Mouse (Mus musculus) kidney, postnatal 10 days (tissue): ENCODE measurements around the gene Fkbp7.

ENCODE experiments used
- DNase-seq: peaks from one replicate; pipeline ENCODE4 v3.0.0; 2021; ENCODE audit warnings: mixed read lengths

Gene Fkbp7

DNA sequence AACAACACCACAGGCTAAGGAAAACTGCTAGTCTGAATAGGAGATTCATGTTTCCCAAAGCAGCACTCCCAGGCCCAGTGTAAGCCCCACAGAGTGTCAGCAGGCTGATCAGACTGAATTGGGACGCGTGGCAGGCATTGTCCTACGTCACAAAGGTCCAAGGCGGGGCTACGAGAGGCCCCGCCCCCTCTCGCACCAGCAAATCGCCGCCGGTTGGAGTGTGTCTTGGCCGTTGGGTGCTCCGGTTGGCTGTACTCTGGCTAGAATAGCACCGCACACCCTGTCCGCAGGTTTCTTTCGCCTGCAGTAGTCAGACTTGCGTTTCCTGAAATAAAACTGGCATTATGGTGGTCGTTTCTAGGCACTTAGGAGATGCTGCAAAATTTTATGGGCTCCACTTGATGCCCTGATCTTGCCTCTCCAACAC, at the start of gene Fkbp7:
TSS of gene Fkbp7 (minus strand) at position 151 of the 427 bp plus-strand sequence.
- DNase-seq = peak; percentile 95

DNA sequence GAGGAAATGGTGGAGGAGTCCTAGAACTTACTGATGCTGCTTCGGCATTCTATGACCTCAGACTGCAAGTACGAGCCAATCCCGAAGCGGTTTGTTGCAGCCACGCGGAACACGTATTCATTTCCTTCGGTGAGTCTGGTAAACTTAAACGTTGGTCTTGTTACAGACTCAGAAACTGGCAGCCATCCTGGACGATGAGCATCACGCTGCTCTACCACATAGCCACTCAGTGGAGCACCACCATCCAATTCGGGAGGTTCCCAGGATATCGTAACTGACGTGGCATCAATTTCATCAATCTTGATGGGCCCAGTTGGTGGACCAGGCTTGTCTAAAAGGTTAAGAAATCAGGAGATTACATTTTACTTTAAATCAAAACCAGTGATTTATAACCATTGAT, 46.7 kb upstream of the Fkbp7 start:
- DNase-seq = no peak

DNA sequence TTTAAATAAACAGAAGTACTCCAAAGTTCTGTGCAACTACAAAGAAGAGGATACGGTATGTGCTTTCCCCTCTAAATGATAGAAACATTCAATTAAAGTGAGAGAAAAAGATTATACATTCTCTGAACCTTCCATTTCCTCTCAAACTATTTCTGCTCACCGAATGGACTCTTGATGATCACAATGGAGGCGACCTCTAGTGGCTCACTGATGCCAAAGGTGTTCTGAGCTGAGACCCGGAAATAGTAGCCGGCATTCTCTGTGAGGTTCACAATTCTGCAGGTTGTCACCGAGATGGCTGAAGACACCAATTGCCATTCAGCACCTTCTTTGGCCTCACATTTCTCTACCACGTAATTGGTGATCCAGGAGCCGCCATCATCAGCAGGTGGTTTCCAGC, 42.1 kb upstream of the Fkbp7 start:
- no peak for DNase-seq

DNA sequence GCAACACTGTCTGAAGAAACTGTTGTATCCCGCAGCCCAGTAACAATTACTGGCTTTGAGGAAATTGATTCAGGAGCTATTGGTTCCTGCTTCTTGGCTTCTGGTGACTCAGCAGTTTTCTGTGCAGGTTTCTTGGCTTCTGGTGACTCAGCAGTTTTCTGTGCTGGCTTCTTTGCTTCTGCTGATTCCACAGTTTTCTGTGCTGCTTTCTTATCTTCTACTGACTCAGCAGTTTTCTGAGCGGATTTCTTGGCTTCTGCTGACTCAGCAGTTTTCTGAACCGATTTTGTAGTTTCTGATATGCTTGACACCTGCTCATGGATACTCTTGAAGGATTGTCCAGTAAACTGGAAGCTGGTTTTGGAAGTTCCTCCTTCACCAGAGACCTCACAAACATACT, 35.6 kb upstream of the Fkbp7 start:
- no peak for DNase-seq

- DNase-seq = no peak
Measured at GRCm38 (mm10) chr2:76705655-76706054, 32.7 kb upstream of the Fkbp7 start.

DNA sequence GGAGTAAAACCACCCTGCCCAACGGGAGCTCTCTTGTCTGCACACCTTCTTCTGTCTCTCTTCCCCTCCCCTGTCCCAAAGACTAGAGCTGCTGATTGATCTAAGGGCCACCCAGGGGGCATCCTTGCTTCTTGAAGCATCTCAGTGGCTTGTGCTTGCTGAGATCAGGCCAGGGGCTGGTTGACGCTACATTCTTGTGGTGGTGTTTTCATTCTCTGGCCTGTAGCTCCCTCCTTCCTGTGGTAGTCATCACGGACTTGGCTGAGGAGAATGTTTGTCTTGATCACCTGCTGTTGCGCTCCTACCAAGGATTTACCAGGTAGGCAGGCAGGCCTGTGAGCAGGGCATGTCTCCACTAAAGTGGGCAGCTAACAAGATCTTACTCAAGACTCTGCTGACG, 29.8 kb upstream of the Fkbp7 start:
- no peak for DNase-seq

DNA sequence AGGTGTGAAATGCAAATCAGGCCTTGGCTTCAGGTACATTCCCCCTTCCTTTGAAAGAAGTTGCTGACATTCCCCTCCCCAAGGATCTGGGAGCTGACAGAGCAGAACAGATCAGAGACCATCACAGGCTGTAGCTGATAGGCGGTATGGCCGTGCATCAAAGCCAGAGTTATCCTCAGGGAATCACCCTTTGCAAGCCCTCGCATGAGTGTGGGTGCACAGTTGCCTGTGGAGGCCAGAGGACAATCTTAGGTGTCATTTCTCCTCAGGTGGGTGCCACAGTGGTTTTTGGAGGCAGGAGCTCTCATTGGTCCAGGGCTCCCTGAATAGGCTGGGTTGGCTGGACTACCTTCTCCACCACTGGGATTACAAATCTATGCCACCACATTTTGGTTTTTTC, 29.3 kb upstream of the Fkbp7 start:
- no peak for DNase-seq

GRCm38 (mm10) chr2:76695290-76695689, 22.4 kb upstream of the Fkbp7 start:
- DNase-seq = no peak

DNA sequence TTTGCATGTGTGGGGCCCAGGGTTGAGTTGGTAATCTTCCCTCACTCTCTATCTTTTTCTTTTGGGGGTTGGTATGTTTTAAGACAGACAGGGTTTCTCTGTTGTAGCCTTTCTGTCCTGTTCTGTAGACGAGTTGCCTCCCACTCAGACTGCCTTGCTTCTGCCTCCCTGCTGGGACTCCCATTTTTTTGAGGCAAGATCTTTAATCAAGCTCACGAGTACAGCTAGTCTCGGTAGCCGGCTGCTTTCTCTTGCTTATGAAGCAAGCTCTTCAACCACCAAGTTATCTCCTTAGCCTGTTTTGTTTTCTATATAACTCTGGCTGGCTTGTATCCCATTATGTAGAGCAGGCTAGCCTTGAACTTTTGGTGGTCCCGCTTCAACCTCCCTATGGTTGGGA, 20.8 kb upstream of the Fkbp7 start:
- DNase-seq = no peak

DNA sequence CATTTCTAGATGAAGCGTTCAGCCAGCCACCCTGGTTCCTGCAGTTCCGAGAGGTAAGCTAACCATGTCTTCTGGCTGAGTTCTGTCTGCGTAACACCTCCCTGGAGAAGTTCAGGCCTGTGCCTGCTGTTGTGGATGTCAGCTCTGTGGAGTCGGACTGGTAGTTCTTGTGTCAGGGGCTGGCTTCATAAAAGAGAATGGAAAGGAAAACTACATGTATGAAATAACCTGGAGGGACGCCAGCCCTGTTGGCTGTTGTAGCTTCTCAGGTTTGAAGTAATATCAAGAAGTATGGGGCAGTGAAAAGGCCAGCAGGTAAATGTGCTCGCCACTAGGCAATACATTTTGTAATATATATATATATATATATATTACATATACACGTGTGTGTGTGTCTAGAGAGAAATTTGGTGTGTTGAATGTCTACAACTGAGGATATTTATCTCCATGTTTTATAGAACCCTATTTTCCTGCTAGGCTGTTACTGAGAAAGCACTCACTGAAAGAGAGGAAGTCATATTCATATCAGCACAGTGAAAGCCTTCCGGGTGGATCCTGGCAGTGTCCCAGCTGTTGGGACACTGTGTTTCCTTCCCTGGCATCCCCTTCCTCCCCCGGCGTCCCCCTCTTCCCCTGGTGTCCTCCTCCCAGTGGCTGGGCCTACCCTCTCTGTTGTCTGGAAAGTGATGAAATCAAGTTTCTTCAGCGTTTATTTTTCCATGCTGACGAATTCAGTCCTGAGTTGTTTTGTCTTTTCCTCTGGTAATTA, 17.7 kb upstream of the Fkbp7 start:
- peak; percentile 81 for DNase-seq

DNA sequence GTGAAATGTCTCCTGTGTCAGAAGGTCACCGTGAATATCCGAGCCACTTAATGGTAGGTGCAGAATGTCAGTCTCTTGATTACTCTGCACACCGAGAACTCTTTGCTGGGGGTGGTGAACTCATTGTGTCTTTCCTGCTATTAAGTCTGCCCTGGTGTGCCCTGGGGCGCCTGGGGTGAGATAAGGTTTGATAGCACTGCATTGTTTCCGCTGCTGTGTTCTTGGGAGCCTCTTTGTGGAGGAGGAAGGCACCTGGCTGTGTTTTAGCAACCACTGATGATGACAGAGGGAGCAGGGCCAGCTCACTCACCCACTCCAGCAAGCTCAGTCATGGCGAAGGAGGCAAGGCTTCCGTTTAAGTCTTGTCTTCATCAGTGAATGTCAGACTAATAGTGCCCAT, 15.2 kb upstream of the Fkbp7 start:
- DNase-seq = no peak

DNA sequence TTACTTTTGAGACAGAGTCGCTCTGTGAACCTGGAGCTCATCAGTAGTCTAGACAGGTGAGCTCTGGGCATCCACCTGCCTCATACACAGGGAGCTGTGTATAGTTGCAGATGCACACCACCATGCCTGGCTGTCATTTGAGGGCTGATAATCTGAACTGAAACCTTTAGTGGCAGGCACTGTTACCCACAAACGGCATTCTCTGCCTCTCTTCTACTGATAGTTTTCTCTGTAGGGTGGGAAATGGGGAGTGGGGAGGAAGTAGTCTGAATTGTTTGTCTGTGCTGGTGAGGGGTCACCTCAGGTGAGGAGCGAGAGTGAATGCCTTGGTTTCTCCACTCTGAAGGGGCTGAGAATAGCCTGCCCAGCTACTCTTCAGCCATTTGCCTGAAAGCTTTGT, 14.7 kb upstream of the Fkbp7 start:
- DNase-seq = no peak

DNA sequence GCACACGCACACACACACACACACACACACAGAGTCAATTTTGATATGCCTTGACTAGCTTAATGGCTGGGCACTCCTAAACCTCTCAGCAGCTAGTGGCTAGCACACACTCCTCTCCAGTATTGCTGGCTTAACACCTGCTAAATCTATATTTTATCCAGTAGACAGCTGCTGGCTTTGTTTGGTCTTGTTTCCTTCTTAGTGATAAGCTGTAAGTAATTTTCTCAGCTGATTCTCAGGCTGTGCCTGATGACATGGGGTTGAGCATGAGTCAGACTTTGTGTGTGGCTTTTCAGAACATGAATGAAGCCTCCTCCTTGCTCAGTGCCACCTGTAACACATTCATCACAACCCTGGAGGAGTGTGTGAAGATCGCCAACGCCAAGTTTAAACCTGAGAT, 14.1 kb upstream of the Fkbp7 start:
- no peak for DNase-seq

- no peak for DNase-seq
Measured at GRCm38 (mm10) chr2:76682301-76682700, 9.4 kb upstream of the Fkbp7 start.

DNA sequence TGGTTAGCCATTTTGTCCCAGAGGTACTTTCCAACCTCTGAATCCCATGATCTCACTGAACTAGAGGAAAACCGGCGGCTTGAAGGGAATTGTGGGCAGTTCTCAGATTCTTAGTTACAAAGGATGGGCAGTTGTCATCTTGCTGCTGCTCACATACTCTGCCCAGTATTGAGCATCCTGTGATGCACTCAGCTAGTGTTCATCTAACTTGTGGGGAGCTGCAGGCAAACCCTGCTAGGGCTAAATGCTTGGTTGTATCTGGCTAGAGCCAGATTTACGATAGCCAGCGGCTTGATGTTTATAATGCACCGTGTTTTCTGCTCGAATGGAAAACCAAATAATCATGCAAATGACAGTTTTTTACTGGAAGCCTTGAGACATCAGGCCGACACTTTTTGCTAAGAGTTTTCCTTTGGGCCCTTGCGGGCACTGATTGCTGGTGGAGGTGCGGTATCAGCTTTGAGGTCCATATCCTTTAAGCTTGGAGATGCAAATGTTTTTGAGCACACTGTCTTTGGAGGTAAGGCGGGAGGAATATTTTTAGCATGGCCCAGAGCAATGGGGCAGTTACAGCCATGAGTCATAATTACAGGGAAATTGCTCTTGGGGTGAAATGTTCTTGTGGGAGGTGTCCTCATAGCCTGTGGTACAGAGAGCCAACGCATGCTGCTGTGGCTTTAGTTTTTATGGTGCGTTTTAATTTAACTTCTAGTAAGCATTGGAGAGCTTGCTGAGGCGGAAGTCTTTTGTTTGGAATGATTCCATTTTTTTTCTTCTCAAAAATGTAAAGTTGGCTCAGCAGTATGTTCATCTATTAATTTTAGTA, 3.7 kb upstream of the Fkbp7 start:
- DNase-seq = no peak

DNA sequence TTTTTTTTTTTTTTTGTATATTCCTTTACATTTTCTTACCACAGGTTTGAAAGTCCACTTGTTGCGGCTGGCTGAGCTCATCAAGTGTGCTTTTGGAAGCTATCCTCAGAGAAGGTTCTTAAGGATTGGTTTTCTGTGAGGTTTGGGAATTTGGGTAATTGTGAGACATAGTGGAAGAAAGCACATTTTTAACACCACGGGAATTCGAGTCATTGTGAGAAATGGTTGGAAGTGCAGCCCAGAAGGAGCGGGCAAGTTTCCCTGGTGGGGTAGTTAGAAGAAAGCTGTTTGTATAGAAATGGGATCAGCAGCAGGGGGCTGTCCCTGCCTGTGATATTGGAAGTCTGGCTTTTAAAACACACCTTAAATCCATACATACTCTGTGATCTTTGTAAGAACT, 3.0 kb upstream of the Fkbp7 start:
- DNase-seq = no peak

- DNase-seq = peak; percentile 50
Measured at GRCm38 (mm10) chr2:76675451-76675850, 2.5 kb upstream of the Fkbp7 start.

DNA sequence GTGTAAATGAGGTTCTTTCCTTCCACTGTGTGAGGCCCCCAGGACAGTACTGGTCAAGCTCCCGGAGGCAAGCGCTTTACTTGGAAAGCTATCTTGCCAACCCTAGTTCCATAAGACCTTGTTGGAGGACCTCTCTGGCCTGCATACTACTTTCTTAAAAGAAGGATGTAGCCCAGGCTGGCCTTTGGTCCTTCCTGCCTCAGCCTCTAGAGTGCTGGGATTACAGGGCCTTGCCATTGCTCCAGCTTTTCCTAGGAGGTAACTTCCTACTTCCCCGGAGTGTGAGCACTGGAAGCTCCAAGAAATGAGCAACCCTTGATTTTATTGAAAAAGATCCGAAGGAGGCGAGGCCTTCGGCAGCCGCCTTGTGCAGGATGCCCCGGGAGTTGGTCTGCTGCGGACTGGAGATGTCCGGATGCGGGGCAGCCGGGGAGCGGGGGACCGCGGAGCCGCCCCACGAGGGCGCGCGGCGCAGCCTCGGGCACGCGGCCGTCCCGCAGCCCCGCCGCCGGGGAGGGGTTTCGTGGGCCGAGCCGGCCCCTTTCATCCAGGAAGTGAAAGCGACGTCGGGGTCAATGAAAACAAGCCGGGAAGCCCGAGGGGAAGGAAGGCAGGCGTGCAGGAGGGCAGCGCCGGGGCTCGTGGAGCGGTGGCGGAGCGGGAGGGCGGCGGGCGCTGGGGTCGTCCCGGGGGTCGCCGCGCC, 2.0 kb upstream of the Fkbp7 start, which contains the start of gene Plekha3:
TSS of gene Plekha3 (plus strand) at position 557 of the 703 bp plus-strand sequence.
- DNase-seq = peak; percentile 92

DNA sequence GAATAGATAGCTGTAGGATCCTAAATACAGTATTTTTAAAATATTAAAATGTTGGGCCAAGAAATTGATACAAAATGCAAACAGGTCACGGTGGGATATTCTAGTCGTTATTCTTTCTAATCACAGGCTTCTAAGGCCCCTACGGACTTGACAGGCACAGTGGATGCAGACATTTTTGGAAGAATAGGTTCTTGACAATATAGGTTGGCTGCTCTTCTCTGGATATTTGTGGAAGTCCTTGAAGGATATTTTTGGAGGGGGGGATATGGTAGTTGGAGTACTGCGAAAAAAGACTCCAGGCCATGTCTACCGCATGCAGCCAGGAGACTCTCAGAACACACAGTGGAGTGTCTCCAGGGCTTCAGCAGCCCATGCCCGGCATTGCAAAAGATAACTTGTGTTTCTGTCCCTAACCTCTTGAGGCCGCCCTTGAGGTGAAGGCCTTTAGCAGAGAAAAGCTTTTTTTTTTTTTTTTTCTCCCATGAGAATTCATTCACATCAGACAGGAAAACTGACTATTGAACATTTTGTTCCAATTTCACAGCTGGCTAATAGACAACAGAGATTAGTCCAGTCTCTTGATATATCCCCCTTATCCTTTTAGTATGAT, 661 bp upstream of the Fkbp7 start:
- DNase-seq = peak; percentile 73

GRCm38 (mm10) chr2:76672134-76672745, 676 bp downstream of the Fkbp7 start:
- no peak for DNase-seq

GRCm38 (mm10) chr2:76671641-76672040, 1.3 kb downstream of the Fkbp7 start:
- DNase-seq = no peak

GRCm38 (mm10) chr2:76667200-76667599, 5.7 kb downstream of the Fkbp7 start:
- DNase-seq = no peak

DNA sequence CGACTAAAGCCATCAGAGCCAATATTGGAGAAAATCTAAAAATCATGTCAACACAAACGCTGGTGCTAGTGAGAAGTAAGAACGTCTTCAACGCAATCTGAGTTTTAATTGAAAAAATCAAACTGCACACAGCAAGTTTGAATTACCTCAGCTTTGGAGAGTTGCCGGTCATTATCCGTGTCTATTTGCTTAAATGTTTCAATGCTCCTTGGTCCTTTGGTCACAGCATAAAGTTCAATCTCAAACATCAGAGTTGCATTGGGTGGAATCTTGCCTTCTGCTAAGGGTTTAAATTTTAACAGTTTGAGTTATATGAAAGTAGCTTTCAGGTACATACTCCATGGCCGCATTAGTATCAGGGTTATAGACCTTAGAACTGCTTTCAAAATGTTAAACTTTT, 7.4 kb downstream of the Fkbp7 start:
- DNase-seq = no peak
